Mouse (Mus musculus) thymus, postnatal 0 days (tissue): Measurements from ENCODE around the gene Rbm12. TPM values are rescaled to one million over a fixed set of nuclear protein-coding genes. Genes with fewer than 3 reads are reported as not detected.
"Not testable (repeated sequence)": the region's sequence is repeated elsewhere in the genome, so short reads cannot be mapped to it uniquely, and the experiment has no call there.

Experiments used
- DNase-seq: peaks from one replicate; pipeline ENCODE4 v3.0.0-alpha.2; 2015; ENCODE audit warnings: low spot score
- polyA plus RNA-seq: library from polyadenylated mRNA; unstranded; fragments of >200 nt; fragmentation: Nextera tagmentation; extraction: Ambion mirVana; gene quantifications from 2 replicates; pipeline ENCODE4 v1.2.1, GENCODE M21; 2015

Gene Rbm12
- 22.0 and 22.8 TPM in 2 replicates for polyA plus RNA-seq

GRCm38 (mm10) chr2:156111358-156112079 is at the start of gene Rbm12, which contains the start of gene Cpne1:
Gene Rbm12, minus strand, starts transcription at chr2:156111978.
Gene Cpne1, minus strand, starts transcription at chr2:156111965.
- peak; percentile 95 for DNase-seq

- no peak for DNase-seq
Measured at GRCm38 (mm10) chr2:156151538-156151937, 39.8 kb upstream of the Rbm12 start.

- DNase-seq = no peak
Measured at GRCm38 (mm10) chr2:156147316-156147915, 35.6 kb upstream of the Rbm12 start.

GRCm38 (mm10) chr2:156146272-156146989 is 34.7 kb upstream of the Rbm12 start:
- no peak for DNase-seq

GRCm38 (mm10) chr2:156145486-156146130 is 33.8 kb upstream of the Rbm12 start:
- DNase-seq = no peak

GRCm38 (mm10) chr2:156143953-156144724 is 32.4 kb upstream of the Rbm12 start, which contains the start of the genes Romo1 and Nfs1:
Gene Romo1, plus strand, starts transcription at chr2:156144039.
Gene Nfs1, minus strand, starts transcription at chr2:156144186.
- DNase-seq = peak; percentile 96

GRCm38 (mm10) chr2:156143367-156143766 is 31.6 kb upstream of the Rbm12 start:
- no peak for DNase-seq

- DNase-seq = no peak
Measured at GRCm38 (mm10) chr2:156142820-156143219, 31.0 kb upstream of the Rbm12 start.

GRCm38 (mm10) chr2:156135695-156136094 is 23.9 kb upstream of the Rbm12 start:
- peak; percentile 28 for DNase-seq

GRCm38 (mm10) chr2:156134161-156134560 is 22.4 kb upstream of the Rbm12 start:
- no peak for DNase-seq

GRCm38 (mm10) chr2:156126992-156127391 is 15.2 kb upstream of the Rbm12 start, which contains the start of gene Gm28036:
Gene Gm28036, minus strand, starts transcription at chr2:156127092.
- DNase-seq = no peak

GRCm38 (mm10) chr2:156123731-156124130 is 12.0 kb upstream of the Rbm12 start:
- DNase-seq = no peak

- DNase-seq = no peak
Measured at GRCm38 (mm10) chr2:156119566-156119965, 7.8 kb upstream of the Rbm12 start.

GRCm38 (mm10) chr2:156112080-156112423 is 274 bp upstream of the Rbm12 start:
- DNase-seq = not testable (repeated sequence)

- DNase-seq = peak; percentile 40
Measured at GRCm38 (mm10) chr2:156110627-156111357, 986 bp downstream of the Rbm12 start.

GRCm38 (mm10) chr2:156091926-156092325 is 19.9 kb downstream of the Rbm12 start:
- no peak for DNase-seq

- DNase-seq = no peak
Measured at GRCm38 (mm10) chr2:156089799-156090198, 22.0 kb downstream of the Rbm12 start.

- no peak for DNase-seq
Measured at GRCm38 (mm10) chr2:156087391-156088110, 24.2 kb downstream of the Rbm12 start.

- no peak for DNase-seq
Measured at GRCm38 (mm10) chr2:156084541-156084940, 27.2 kb downstream of the Rbm12 start.
